Mouse (Mus musculus) granulocyte monocyte progenitor cell, adult 5-6 weeks (primary cell): ENCODE data around the gene Fgf11. TPM values are rescaled to one million over a fixed set of nuclear protein-coding genes. Genes with fewer than 3 reads are reported as not detected.

Experiments
- ATAC-seq: replicated peaks from 2 replicates; pipeline ENCODE4 v1.8.0; 2016; ENCODE audit warnings: mild to moderate bottlenecking, moderate TSS enrichment, inconsistent platforms; ENCODE audit not compliant: poor library complexity, severe bottlenecking
- total RNA-seq, 2 experiments: library from RNA; stranded (forward) in 1 of 2; stranded (reverse) in 1 of 2; fragments of 200-712, 200-1000 nt in 1 of 2; fragments of >200 nt in 1 of 2; fragmentation: Nextera tagmentation in 1 of 2; gene quantifications; 2 replicates each; pipeline ENCODE4 v1.2.3; 2014 to 2017

Fgf11 gene
- total RNA-seq, 2 experiments from 2014 or later, result 2.9 TPM; not detected in 1

- ATAC-seq, result peak; percentile 75
These were observed 43.1 kb downstream of the Fgf11 start, which contains the start of gene Polr2a for GRCm38 (mm10) chr11:69758478-69758970. Gene Polr2a, minus strand, starts transcription at chr11:69758637.

GRCm38 (mm10) chr11:69758090-69758456 is 43.6 kb downstream of the Fgf11 start:
- peak; percentile 61 for ATAC-seq

- ATAC-seq, result no peak; the same call in 1 of the 2 replicates
These were observed 44.2 kb downstream of the Fgf11 start for GRCm38 (mm10) chr11:69757303-69758089.

GRCm38 (mm10) chr11:69754701-69755100 is 47.0 kb downstream of the Fgf11 start:
- no peak for ATAC-seq

GRCm38 (mm10) chr11:69754233-69754632 is 47.4 kb downstream of the Fgf11 start:
- ATAC-seq, result no peak

- no peak for ATAC-seq
These were observed 49.0 kb downstream of the Fgf11 start for GRCm38 (mm10) chr11:69752686-69753085.

- ATAC-seq, result no peak
These were observed 50.0 kb downstream of the Fgf11 start for GRCm38 (mm10) chr11:69751635-69752034.

Other genes with a start within 250 kb of the Fgf11 start
Only the 30 nearest of the 44 such genes appear.
- not detected in 2 replicates for gene Sox15, start 146.5 kb downstream of the Fgf11 start, total RNA-seq (2014; fragmentation: Nextera tagmentation)
- not detected in 2 replicates for gene Sox15, start 146.5 kb downstream of the Fgf11 start, total RNA-seq (2017)
- gene Mpdu1, start 139.2 kb downstream of the Fgf11 start, total RNA-seq (2014; fragmentation: Nextera tagmentation), result 40.7 and 48.6 TPM in 2 replicates
- gene Mpdu1, start 139.2 kb downstream of the Fgf11 start, total RNA-seq (2017), result 58.5 and 67.9 TPM in 2 replicates
- gene Cd68, start 135.7 kb downstream of the Fgf11 start, total RNA-seq (2014; fragmentation: Nextera tagmentation), result 29.7 and 52.0 TPM in 2 replicates
- 27.0 and 47.7 TPM in 2 replicates for gene Cd68, start 135.7 kb downstream of the Fgf11 start, total RNA-seq (2017)
- 969 and 995 TPM in 2 replicates for gene Eif4a1, start 129.4 kb downstream of the Fgf11 start, total RNA-seq (2014; fragmentation: Nextera tagmentation)
- gene Eif4a1, start 129.4 kb downstream of the Fgf11 start, total RNA-seq (2017), result 1,214 and 1,335 TPM in 2 replicates
- gene Senp3, start 119.8 kb downstream of the Fgf11 start, total RNA-seq (2014; fragmentation: Nextera tagmentation), result 99.4 and 106 TPM in 2 replicates
- gene Senp3, start 119.8 kb downstream of the Fgf11 start, total RNA-seq (2017), result 95.6 and 98.9 TPM in 2 replicates
- 5.4 and 27.7 TPM in 2 replicates for gene Tnfsf13, start 116.1 kb downstream of the Fgf11 start, total RNA-seq (2014; fragmentation: Nextera tagmentation)
- gene Tnfsf13, start 116.1 kb downstream of the Fgf11 start, total RNA-seq (2017), result 38.0 and 41.8 TPM in 2 replicates
- 2.1 and 6.1 TPM in 2 replicates for gene Tnfsf12, start 106.0 kb downstream of the Fgf11 start, total RNA-seq (2014; fragmentation: Nextera tagmentation)
- 0.46 and 1.6 TPM in 2 replicates for gene Tnfsf12, start 106.0 kb downstream of the Fgf11 start, total RNA-seq (2017)
- 4.9 and 6.6 TPM in 2 replicates for gene Tnfsfm13, start 105.8 kb downstream of the Fgf11 start, total RNA-seq (2014; fragmentation: Nextera tagmentation)
- gene Tnfsfm13, start 105.8 kb downstream of the Fgf11 start, total RNA-seq (2017), result 3.6 and 6.1 TPM in 2 replicates
- 153 and 165 TPM in 2 replicates for gene Polr2a, start 43.2 kb downstream of the Fgf11 start, total RNA-seq (2014; fragmentation: Nextera tagmentation)
- gene Polr2a, start 43.2 kb downstream of the Fgf11 start, total RNA-seq (2017), result 30.2 and 38.5 TPM in 2 replicates
- gene Slc35g3, start 39.9 kb downstream of the Fgf11 start, total RNA-seq (2014; fragmentation: Nextera tagmentation), result not detected in 2 replicates
- gene Slc35g3, start 39.9 kb downstream of the Fgf11 start, total RNA-seq (2017), result not detected in 2 replicates
- gene Zbtb4, start 35.9 kb downstream of the Fgf11 start, total RNA-seq (2014; fragmentation: Nextera tagmentation), result 1.8 and 2.1 TPM in 2 replicates
- 0.26 and 0.43 TPM in 2 replicates for gene Zbtb4, start 35.9 kb downstream of the Fgf11 start, total RNA-seq (2017)
- gene Chrnb1, start 5.9 kb downstream of the Fgf11 start, total RNA-seq (2014; fragmentation: Nextera tagmentation), result not detected in 2 replicates
- 0.82 TPM in 1 of 2 replicates, not detected in the other for gene Chrnb1, start 5.9 kb downstream of the Fgf11 start, total RNA-seq (2017)
- gene Tmem102, start 3.8 kb upstream of the Fgf11 start, total RNA-seq (2014; fragmentation: Nextera tagmentation), result not detected in 2 replicates
- not detected in 2 replicates for gene Tmem102, start 3.8 kb upstream of the Fgf11 start, total RNA-seq (2017)
- gene Gm39566, start 13.4 kb upstream of the Fgf11 start, total RNA-seq (2014; fragmentation: Nextera tagmentation), result not detected in 2 replicates
- not detected in 2 replicates for gene Gm39566, start 13.4 kb upstream of the Fgf11 start, total RNA-seq (2017)
- not detected in 2 replicates for gene Spem2, start 16.6 kb upstream of the Fgf11 start, total RNA-seq (2014; fragmentation: Nextera tagmentation)
- not detected in 2 replicates for gene Spem2, start 16.6 kb upstream of the Fgf11 start, total RNA-seq (2017)
- gene Spem1, start 20.3 kb upstream of the Fgf11 start, total RNA-seq (2014; fragmentation: Nextera tagmentation), result not detected in 2 replicates
- not detected in 2 replicates for gene Spem1, start 20.3 kb upstream of the Fgf11 start, total RNA-seq (2017)
- 13.5 and 33.1 TPM in 2 replicates for gene Nlgn2, start 35.9 kb upstream of the Fgf11 start, total RNA-seq (2014; fragmentation: Nextera tagmentation)
- gene Nlgn2, start 35.9 kb upstream of the Fgf11 start, total RNA-seq (2017), result 4.0 and 7.4 TPM in 2 replicates
- 294 and 359 TPM in 2 replicates for gene Tmem256, start 36.7 kb upstream of the Fgf11 start, total RNA-seq (2014; fragmentation: Nextera tagmentation)
- gene Tmem256, start 36.7 kb upstream of the Fgf11 start, total RNA-seq (2017), result 118 and 164 TPM in 2 replicates
- 108 and 109 TPM in 2 replicates for gene Plscr3, start 44.5 kb upstream of the Fgf11 start, total RNA-seq (2014; fragmentation: Nextera tagmentation)
- gene Plscr3, start 44.5 kb upstream of the Fgf11 start, total RNA-seq (2017), result 24.9 and 25.2 TPM in 2 replicates
- gene Tnk1, start 56.9 kb upstream of the Fgf11 start, total RNA-seq (2014; fragmentation: Nextera tagmentation), result 0.60 TPM in 1 of 2 replicates, not detected in the other
- not detected in 2 replicates for gene Tnk1, start 56.9 kb upstream of the Fgf11 start, total RNA-seq (2017)
- not detected in 2 replicates for gene Tmem95, start 76.2 kb upstream of the Fgf11 start, total RNA-seq (2014; fragmentation: Nextera tagmentation)
- gene Tmem95, start 76.2 kb upstream of the Fgf11 start, total RNA-seq (2017), result not detected in 2 replicates
- 0.41 and 4.2 TPM in 2 replicates for gene Kctd11, start 79.5 kb upstream of the Fgf11 start, total RNA-seq (2014; fragmentation: Nextera tagmentation)
- gene Kctd11, start 79.5 kb upstream of the Fgf11 start, total RNA-seq (2017), result 1.1 and 2.6 TPM in 2 replicates
- gene Acap1, start 93.7 kb upstream of the Fgf11 start, total RNA-seq (2014; fragmentation: Nextera tagmentation), result 52.4 and 65.1 TPM in 2 replicates
- 47.0 and 50.7 TPM in 2 replicates for gene Acap1, start 93.7 kb upstream of the Fgf11 start, total RNA-seq (2017)
- 1.3 and 3.5 TPM in 2 replicates for gene 2810408A11Rik, start 99.1 kb upstream of the Fgf11 start, total RNA-seq (2014; fragmentation: Nextera tagmentation)
- gene 2810408A11Rik, start 99.1 kb upstream of the Fgf11 start, total RNA-seq (2017), result 3.6 and 6.4 TPM in 2 replicates
- gene Neurl4, start 99.2 kb upstream of the Fgf11 start, total RNA-seq (2014; fragmentation: Nextera tagmentation), result 32.0 and 38.9 TPM in 2 replicates
- gene Neurl4, start 99.2 kb upstream of the Fgf11 start, total RNA-seq (2017), result 20.7 and 27.5 TPM in 2 replicates
- gene Gps2, start 112.0 kb upstream of the Fgf11 start, total RNA-seq (2014; fragmentation: Nextera tagmentation), result 71.5 and 99.8 TPM in 2 replicates
- gene Gps2, start 112.0 kb upstream of the Fgf11 start, total RNA-seq (2017), result 47.1 and 58.2 TPM in 2 replicates
- 1,453 and 1,476 TPM in 2 replicates for gene Eif5a, start 120.1 kb upstream of the Fgf11 start, total RNA-seq (2014; fragmentation: Nextera tagmentation)
- 890 and 976 TPM in 2 replicates for gene Eif5a, start 120.1 kb upstream of the Fgf11 start, total RNA-seq (2017)
- gene Ybx2, start 133.9 kb upstream of the Fgf11 start, total RNA-seq (2014; fragmentation: Nextera tagmentation), result not detected in 2 replicates
- 2.1 TPM in 1 of 2 replicates, not detected in the other for gene Ybx2, start 133.9 kb upstream of the Fgf11 start, total RNA-seq (2017)
- not detected in 2 replicates for gene Slc2a4, start 146.3 kb upstream of the Fgf11 start, total RNA-seq (2014; fragmentation: Nextera tagmentation)
- not detected in 2 replicates for gene Slc2a4, start 146.3 kb upstream of the Fgf11 start, total RNA-seq (2017)
- not detected in 2 replicates for gene Cldn7, start 162.9 kb upstream of the Fgf11 start, total RNA-seq (2014; fragmentation: Nextera tagmentation)
- not detected in 2 replicates for gene Cldn7, start 162.9 kb upstream of the Fgf11 start, total RNA-seq (2017)